Mouse (Mus musculus): Measurements from ENCODE around the gene Nup214.

- TF ChIP-seq ZC3H11A (IDR thresholded peaks at IDR 0.05; ENCODE audit: borderline replicate concordance, low read depth, low read length) (no peak), CHD2 (IDR thresholded peaks at IDR 0.05; ENCODE audit: low read depth, low read length) (no peak), MAFK (IDR thresholded peaks at IDR 0.05; ENCODE audit: insufficient read depth, low read depth, low read length) (no peak), HCFC1 (IDR thresholded peaks at IDR 0.05; ENCODE audit: borderline replicate concordance, insufficient read depth, low read length) (peak; percentile 86)
Measured at GRCm38 (mm10) chr2:32084872-32085199, 110.6 kb downstream of the Nup214 start.

All from ES-E14 (cell line).